Mouse (Mus musculus) ES-Bruce4 (cell line): ENCODE measurements around the gene Brpf1.
A peak's percentile ranks its signal among the peaks of the same experiment; 100 is the strongest.

ENCODE experiments used
- EP300 ChIP-seq: IDR thresholded peaks from 2 replicates; pipeline ENCODE4 v1.6.1; 2011; ENCODE audit warnings: low read depth, low read length; ENCODE audit not compliant: insufficient read depth
- POLR2A ChIP-seq: IDR thresholded peaks from one replicate; pipeline ENCODE4 v1.8.1; 2011; ENCODE audit warnings: low read length; ENCODE audit not compliant: insufficient read depth

- TF ChIP-seq EP300 (no peak), POLR2A (peak; percentile 96)
Observed at GRCm38 (mm10) chr6:113326533-113327315, 19.8 kb downstream of the Brpf1 start, which contains the start of gene Ogg1.
